Comparison of ENCODE assay signal across 11 mouse cellular contexts in the genomic region with DNA sequence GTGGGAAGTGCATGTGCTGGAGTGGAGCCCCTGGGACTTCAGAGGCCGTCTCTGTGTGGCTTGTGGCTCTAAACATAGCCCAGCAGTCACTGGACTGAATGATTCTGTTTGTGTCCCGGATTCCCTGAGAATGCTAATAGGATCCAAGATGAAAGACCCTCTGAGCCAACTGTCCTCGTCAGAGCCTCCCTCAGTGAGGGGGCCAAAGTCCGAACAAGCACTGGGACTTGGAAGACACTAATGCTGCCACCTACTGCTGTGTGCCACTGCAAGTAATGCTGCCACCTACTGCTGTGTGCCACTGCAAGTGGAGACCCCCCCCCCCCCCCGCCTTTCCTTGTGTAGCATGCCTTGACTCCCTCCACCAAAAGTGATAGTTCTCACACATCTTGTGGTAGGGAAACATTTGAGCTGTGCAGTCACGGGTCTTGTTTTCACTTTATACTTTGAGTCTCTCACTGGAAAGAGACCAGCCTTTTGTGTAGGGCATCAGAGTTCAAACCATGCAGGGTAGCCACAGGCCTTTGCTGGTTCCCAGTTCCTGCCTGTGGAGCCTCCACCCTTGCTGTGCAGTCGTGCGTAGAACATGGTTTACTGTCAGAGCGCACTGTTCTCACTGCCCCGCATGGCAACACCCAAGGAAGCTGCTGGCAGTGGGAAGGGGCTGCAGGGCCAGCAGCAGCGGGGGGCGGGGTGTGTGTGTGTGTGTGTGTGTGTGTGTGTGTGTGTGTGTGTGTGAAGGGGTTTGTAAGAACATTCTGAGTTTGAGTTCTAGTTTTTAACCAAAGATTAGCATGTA. TPM values are rescaled to one million over a fixed set of nuclear protein-coding genes. Genes with fewer than 3 reads are reported as not detected.
DNase-seq lines count a peak whose midpoint lies in the region; ATAC-seq and TF ChIP-seq lines count a peak whose summit lies in the region.
"Had no signal": no experiment of that assay in that cellular context is flagged by ENCODE, and none has a peak within 500 bp of the region (broad histone marks: within the 10 kb centered on the region; RNA-seq: fewer than 3 reads in every experiment).

No protein-coding gene starts in this region.

- no peak for TF ChIP-seq POLR2A in olfactory bulb, adult 2 months (IDR thresholded peaks at IDR 0.05; ENCODE audit: insufficient read depth, low read depth, low read length)

- H3K4me1 ChIP-seq in hindbrain, embryonic 16.5 days (ENCODE audit: control insufficient read depth, insufficient read depth, low read depth, low read length), result peaks cover 4% of the 10 kb centered on the region
- peaks cover 3% of the 10 kb centered on the region for H3K4me1 ChIP-seq in olfactory bulb, adult 2 months (ENCODE audit: control insufficient read depth, insufficient read depth, low read length)
- H3K4me1 ChIP-seq in forebrain, embryonic 10.5 days, result peaks cover 7% of the 10 kb centered on the region

- TF ChIP-seq CTCF in left cerebral cortex, adult 2 months (IDR thresholded peaks at IDR 0.05), result peak; percentile 21
- no peak for TF ChIP-seq CTCF in olfactory bulb, adult 2 months (IDR thresholded peaks at IDR 0.05; ENCODE audit: insufficient read depth, low read depth, low read length)

- no peak overlapping the region for H3K4me3 ChIP-seq in left cerebral cortex, adult 2 months
- H3K4me3 ChIP-seq in hindbrain, embryonic 16.5 days (ENCODE audit: low read length), result no peak overlapping the region
- H3K4me3 ChIP-seq in olfactory bulb, adult 2 months (ENCODE audit: insufficient read depth, low read depth, low read length), result no peak overlapping the region
- no peak overlapping the region for H3K4me3 ChIP-seq in forebrain, embryonic 10.5 days
- H3K4me3 ChIP-seq: embryonic facial prominence, embryonic 15.5 days; heart, embryonic 10.5 days; liver, embryonic 15.5 days had no signal

- H3K4me2 ChIP-seq in hindbrain, embryonic 16.5 days (ENCODE audit: low read length), result no peak overlapping the region
- H3K4me2 ChIP-seq: embryonic facial prominence, embryonic 15.5 days; liver, embryonic 15.5 days had no signal

- DNase-seq in adrenal gland, postnatal 25 days, result peak; percentile 31
- DNase-seq in adrenal gland, postnatal 4 days (ENCODE audit: low spot score in 2 of 2), result no peak
- DNase-seq in left cerebral cortex, adult 2 months (ENCODE audit: extremely low spot score in 1 of 2, low spot score in 2 of 2), result peak in 1 of 2 experiments; percentile 43
- no peak for DNase-seq in left cerebral cortex, postnatal 36 days (ENCODE audit: low spot score in 2 of 2)
- no peak for DNase-seq in gastrocnemius, postnatal 14 days
- no peak for DNase-seq in forebrain, embryonic 10.5 days (ENCODE audit: extremely low spot score, low spot score)

- 71% methylated on average over 12 of the region's 12 CpGs for WGBS in hindbrain, embryonic 16.5 days
- 57% methylated on average over 12 of the region's 12 CpGs for WGBS in olfactory bulb, adult 2 months
- WGBS in forebrain, embryonic 10.5 days, result 79% methylated on average over 12 of the region's 12 CpGs

- ATAC-seq in hindbrain, embryonic 16.5 days, result peak; percentile 52

- H3K27me3 ChIP-seq in hindbrain, embryonic 16.5 days (replicated peaks; ENCODE audit: control insufficient read depth, insufficient read depth, low read length), result no peaks in the 10 kb centered on the region
- no peaks in the 10 kb centered on the region for H3K27me3 ChIP-seq in forebrain, embryonic 10.5 days (ENCODE audit: poor library complexity, severe bottlenecking)
- H3K27me3 ChIP-seq: embryonic facial prominence, embryonic 15.5 days; liver, embryonic 15.5 days had no signal

- no peak overlapping the region for H3K9ac ChIP-seq in hindbrain, embryonic 16.5 days (ENCODE audit: low read depth, low read length)
- H3K9ac ChIP-seq: embryonic facial prominence, embryonic 15.5 days; liver, embryonic 15.5 days had no signal

- H3K36me3 ChIP-seq in hindbrain, embryonic 16.5 days (ENCODE audit: control insufficient read depth, insufficient read depth, low read length), result peaks cover 24% of the 10 kb centered on the region
- H3K36me3 ChIP-seq in forebrain, embryonic 10.5 days (replicated peaks), result peaks cover 54% of the 10 kb centered on the region

- no peaks in the 10 kb centered on the region for H3K9me3 ChIP-seq in hindbrain, embryonic 16.5 days (ENCODE audit: control insufficient read depth, low read length)
- H3K9me3 ChIP-seq in forebrain, embryonic 10.5 days, result no peaks in the 10 kb centered on the region
- H3K9me3 ChIP-seq: embryonic facial prominence, embryonic 15.5 days; heart, embryonic 10.5 days; liver, embryonic 15.5 days had no signal

- no peak overlapping the region; the same call in 1 of the 2 replicates for H3K27ac ChIP-seq in left cerebral cortex, adult 2 months
- H3K27ac ChIP-seq in hindbrain, embryonic 16.5 days (ENCODE audit: low read depth, low read length), result peak overlapping the region; percentile 18
- H3K27ac ChIP-seq in olfactory bulb, adult 2 months (ENCODE audit: insufficient read depth, low read depth, low read length), result 0 out of 2 replicates have a peak overlapping the region, but pooled peaks have one; percentile 29
- H3K27ac ChIP-seq in forebrain, embryonic 10.5 days, result no peak overlapping the region
- H3K27ac ChIP-seq: embryonic facial prominence, embryonic 15.5 days; heart, embryonic 10.5 days; liver, embryonic 15.5 days had no signal

- intact Hi-C loops in left cerebral cortex, adult 2 months (cut with DNase I), result no loop called here
- intact Hi-C loops in left cerebral cortex, postnatal 36 days (cut with DNase I), result no loop called here
- intact Hi-C loops in gastrocnemius, postnatal 14 days (cut with DNase I; ENCODE audit: low total_unique reads), result no loop called here

RNA-seq across cellular contexts. Expression of gene Rpl13, which starts 4.2 kb away (rescaled TPM):
- total RNA-seq in adrenal gland, postnatal 25 days (2021), result 560 and 633 TPM in 2 replicates
- 100 to 1,000 TPM; 895 to 902 TPM for total RNA-seq in adrenal gland, postnatal 4 days (2021)
- total RNA-seq in left cerebral cortex, adult 2 months (2021), result 100 to 1,000 TPM; 369 to 415 TPM
- total RNA-seq in left cerebral cortex, postnatal 36 days (2021), result 100 to 1,000 TPM; 350 to 427 TPM
- polyA plus RNA-seq in hindbrain, embryonic 16.5 days (2015; fragmentation: Nextera tagmentation; extraction: Ambion mirVana), result 588 and 678 TPM in 2 replicates
- polyA plus RNA-seq in olfactory bulb, adult 2 months (2012; ENCODE audit: insufficient read depth, insufficient read length, low replicate concordance, missing spikeins), result 1,464 TPM in 1 of 2 replicates, not detected in the other
- 100 to 1,000 TPM; 517 to 627 TPM for total RNA-seq in gastrocnemius, postnatal 14 days (2021)
- polyA plus RNA-seq in forebrain, embryonic 10.5 days (2016; fragmentation: Nextera tagmentation; extraction: Ambion mirVana), result 1,382 and 1,410 TPM in 2 replicates

RNA-seq across cellular contexts. Expression of gene Cpne7, which starts 19.2 kb away (rescaled TPM):
- 4.6 and 6.4 TPM in 2 replicates for total RNA-seq in adrenal gland, postnatal 25 days (2021)
- total RNA-seq in adrenal gland, postnatal 4 days (2021), result 1 to 10 TPM; 6.3 to 7.3 TPM
- 10 to 100 TPM; 68.5 to 89.8 TPM for total RNA-seq in left cerebral cortex, adult 2 months (2021)
- total RNA-seq in left cerebral cortex, postnatal 36 days (2021), result 10 to 100 TPM; 42.7 to 75.2 TPM
- 5.9 and 8.6 TPM in 2 replicates for polyA plus RNA-seq in hindbrain, embryonic 16.5 days (2015; fragmentation: Nextera tagmentation; extraction: Ambion mirVana)
- not detected in 2 replicates for polyA plus RNA-seq in olfactory bulb, adult 2 months (2012; ENCODE audit: insufficient read depth, insufficient read length, low replicate concordance, missing spikeins)
- under 1 TPM; 0.31 to 0.73 TPM for total RNA-seq in gastrocnemius, postnatal 14 days (2021)
- 0.94 and 1.3 TPM in 2 replicates for polyA plus RNA-seq in forebrain, embryonic 10.5 days (2016; fragmentation: Nextera tagmentation; extraction: Ambion mirVana)

RNA-seq across cellular contexts. Expression of gene Spg7, which starts 35.2 kb away (rescaled TPM):
- total RNA-seq in adrenal gland, postnatal 25 days (2021), result 91.5 and 97.5 TPM in 2 replicates
- total RNA-seq in adrenal gland, postnatal 4 days (2021), result 10 to 100 TPM; 67.6 to 72.6 TPM
- total RNA-seq in left cerebral cortex, adult 2 months (2021), result 10 to 100 TPM; 66.2 to 68.8 TPM
- total RNA-seq in left cerebral cortex, postnatal 36 days (2021), result 10 to 100 TPM; 58.2 to 62.2 TPM
- polyA plus RNA-seq in hindbrain, embryonic 16.5 days (2015; fragmentation: Nextera tagmentation; extraction: Ambion mirVana), result 44.6 and 46.5 TPM in 2 replicates
- 361 TPM in 1 of 2 replicates, not detected in the other for polyA plus RNA-seq in olfactory bulb, adult 2 months (2012; ENCODE audit: insufficient read depth, insufficient read length, low replicate concordance, missing spikeins)
- total RNA-seq in gastrocnemius, postnatal 14 days (2021), result 10 to 100 TPM; 49.0 to 59.2 TPM
- polyA plus RNA-seq in forebrain, embryonic 10.5 days (2016; fragmentation: Nextera tagmentation; extraction: Ambion mirVana), result 53.9 and 56.8 TPM in 2 replicates

RNA-seq across cellular contexts. Expression of gene Ankrd11, which starts 55.9 kb away (rescaled TPM):
- 111 TPM in 2 replicates for total RNA-seq in adrenal gland, postnatal 25 days (2021)
- 100 to 1,000 TPM; 132 TPM for total RNA-seq in adrenal gland, postnatal 4 days (2021)
- 100 to 1,000 TPM; 161 to 175 TPM for total RNA-seq in left cerebral cortex, adult 2 months (2021)
- 100 to 1,000 TPM; 145 to 177 TPM for total RNA-seq in left cerebral cortex, postnatal 36 days (2021)
- polyA plus RNA-seq in hindbrain, embryonic 16.5 days (2015; fragmentation: Nextera tagmentation; extraction: Ambion mirVana), result 22.9 and 23.5 TPM in 2 replicates
- 219 and 228 TPM in 2 replicates for polyA plus RNA-seq in olfactory bulb, adult 2 months (2012; ENCODE audit: insufficient read depth, insufficient read length, low replicate concordance, missing spikeins)
- total RNA-seq in gastrocnemius, postnatal 14 days (2021), result 10 to 100 TPM; 40.2 to 43.2 TPM
- 33.4 and 33.8 TPM in 2 replicates for polyA plus RNA-seq in forebrain, embryonic 10.5 days (2016; fragmentation: Nextera tagmentation; extraction: Ambion mirVana)

Comparison
In these comparisons a context has a peak if more than half of its experiments do, and no peak if none do; other contexts are left out.
1. H3K27ac ChIP-seq: peak in hindbrain, embryonic 16.5 days (single experiment) and olfactory bulb, adult 2 months (single experiment); none in left cerebral cortex, adult 2 months (single experiment) and forebrain, embryonic 10.5 days (single experiment).